Mouse (Mus musculus): ENCODE data around the gene Polr3h. TPM values are rescaled to one million over a fixed set of nuclear protein-coding genes. Genes with fewer than 3 reads are reported as not detected.

Gene Polr3h
- polyA plus RNA-seq, 1 experiment = 12.4 TPM

- TF ChIP-seq CTCF (IDR thresholded peaks at IDR 0.05; ENCODE audit: control insufficient read depth, insufficient read depth, low read length) (no peak), POLR2A (IDR thresholded peaks at IDR 0.05; ENCODE audit: borderline replicate concordance, control insufficient read depth, low read depth, low read length) (no peak)
- Histone ChIP-seq H3K4me3 (replicated peaks; ENCODE audit: control insufficient read depth, low read depth, low read length) (no peak overlapping the region), H3K4me1 (ENCODE audit: control insufficient read depth, insufficient read depth, low read length) (peaks cover 3% of the 10 kb centered on the region), H3K27ac (ENCODE audit: control insufficient read depth, insufficient read depth, low read depth, low read length, poor library complexity) (no peak overlapping the region)
- WGBS = 83% methylated on average over 6 of the region's 6 CpGs
Observed at GRCm38 (mm10) chr15:81886795-81887550, 39.1 kb downstream of the Polr3h start.

GRCm38 (mm10) chr15:81885418-81885934 is 40.6 kb downstream of the Polr3h start:
- H3K4me1 ChIP-seq (ENCODE audit: control insufficient read depth, insufficient read depth, low read length) = peaks cover 3% of the 10 kb centered on the region

GRCm38 (mm10) chr15:81882348-81882747 is 43.7 kb downstream of the Polr3h start:
- H3K27ac ChIP-seq (ENCODE audit: control insufficient read depth, insufficient read depth, low read depth, low read length, poor library complexity) = no peak overlapping the region
- H3K4me1 ChIP-seq (ENCODE audit: control insufficient read depth, insufficient read depth, low read length) = peaks cover 3% of the 10 kb centered on the region
- TF ChIP-seq POLR2A (IDR thresholded peaks at IDR 0.05; ENCODE audit: borderline replicate concordance, control insufficient read depth, low read depth, low read length) (no peak), CTCF (IDR thresholded peaks at IDR 0.05; ENCODE audit: control insufficient read depth, insufficient read depth, low read length) (no peak)
- H3K4me3 ChIP-seq (replicated peaks; ENCODE audit: control insufficient read depth, low read depth, low read length) = no peak overlapping the region
- 92% methylated on average over 3 of the region's 3 CpGs for WGBS

More at GRCm38 (mm10) chr15:81885418-81885934, 40.6 kb downstream of the Polr3h start:
- 88% methylated on average over 3 of the region's 3 CpGs for WGBS
- TF ChIP-seq CTCF (IDR thresholded peaks at IDR 0.05; ENCODE audit: control insufficient read depth, insufficient read depth, low read length) (no peak), POLR2A (IDR thresholded peaks at IDR 0.05; ENCODE audit: borderline replicate concordance, control insufficient read depth, low read depth, low read length) (no peak)
- no peak overlapping the region for H3K27ac ChIP-seq (ENCODE audit: control insufficient read depth, insufficient read depth, low read depth, low read length, poor library complexity)
- H3K4me3 ChIP-seq (replicated peaks; ENCODE audit: control insufficient read depth, low read depth, low read length) = no peak overlapping the region

GRCm38 (mm10) chr15:81879531-81880401 is 46.3 kb downstream of the Polr3h start:
- no peak overlapping the region for H3K4me3 ChIP-seq (replicated peaks; ENCODE audit: control insufficient read depth, low read depth, low read length)
- no peak for TF ChIP-seq POLR2A (IDR thresholded peaks at IDR 0.05; ENCODE audit: borderline replicate concordance, control insufficient read depth, low read depth, low read length)
- TF ChIP-seq CTCF (IDR thresholded peaks at IDR 0.05; ENCODE audit: control insufficient read depth, insufficient read depth, low read length) = no peak
- WGBS = 85% methylated on average over 5 of the region's 5 CpGs
- H3K4me1 ChIP-seq (ENCODE audit: control insufficient read depth, insufficient read depth, low read length) = peaks cover 3% of the 10 kb centered on the region
- no peak overlapping the region for H3K27ac ChIP-seq (ENCODE audit: control insufficient read depth, insufficient read depth, low read depth, low read length, poor library complexity)

- WGBS = under 1% methylated on average over 53 of the region's 53 CpGs
- H3K27ac ChIP-seq (ENCODE audit: control insufficient read depth, insufficient read depth, low read depth, low read length, poor library complexity) = peak within 1 kb of the TSS; percentile 89
- H3K4me3 ChIP-seq (replicated peaks; ENCODE audit: control insufficient read depth, low read depth, low read length) = peak within 1 kb of the TSS; percentile 85
- TF ChIP-seq POLR2A (IDR thresholded peaks at IDR 0.05; ENCODE audit: borderline replicate concordance, control insufficient read depth, low read depth, low read length) (peak; percentile 40; the same call in 1 of the 2 replicates), CTCF (IDR thresholded peaks at IDR 0.05; ENCODE audit: control insufficient read depth, insufficient read depth, low read length) (no peak)
- no peaks in the 10 kb centered on the region; the same call in 1 of the 2 replicates for H3K4me1 ChIP-seq (ENCODE audit: control insufficient read depth, insufficient read depth, low read length)
Observed at GRCm38 (mm10) chr15:81872262-81873136, 53.5 kb downstream of the Polr3h start, which contains the start of gene Aco2. Aco2 (plus strand) TSS chr15:81872309.

- Histone ChIP-seq H3K4me3 (replicated peaks; ENCODE audit: control insufficient read depth, low read depth, low read length) (peak within 1 kb of the TSS; percentile 85), H3K27ac (ENCODE audit: control insufficient read depth, insufficient read depth, low read depth, low read length, poor library complexity) (peak within 1 kb of the TSS; percentile 89), H3K4me1 (ENCODE audit: control insufficient read depth, insufficient read depth, low read length) (no peaks in the 10 kb centered on the region; the same call in 1 of the 2 replicates)
- no peak for TF ChIP-seq POLR2A (IDR thresholded peaks at IDR 0.05; ENCODE audit: borderline replicate concordance, control insufficient read depth, low read depth, low read length)
- TF ChIP-seq CTCF (IDR thresholded peaks at IDR 0.05; ENCODE audit: control insufficient read depth, insufficient read depth, low read length) = no peak
- WGBS = under 1% methylated on average over 30 of the region's 30 CpGs
Observed at GRCm38 (mm10) chr15:81871604-81872261, 54.3 kb downstream of the Polr3h start, which contains the start of gene Phf5a. Phf5a (minus strand) TSS chr15:81871911.

- WGBS = 81% methylated on average over 5 of the region's 5 CpGs
- Histone ChIP-seq H3K27ac (ENCODE audit: control insufficient read depth, insufficient read depth, low read depth, low read length, poor library complexity) (peak overlapping the region; percentile 30; the same call in 1 of the 2 replicates), H3K4me3 (replicated peaks; ENCODE audit: control insufficient read depth, low read depth, low read length) (no peak overlapping the region), H3K4me1 (ENCODE audit: control insufficient read depth, insufficient read depth, low read length) (no peaks in the 10 kb centered on the region; the same call in 1 of the 2 replicates)
- no peak for TF ChIP-seq CTCF (IDR thresholded peaks at IDR 0.05; ENCODE audit: control insufficient read depth, insufficient read depth, low read length)
Observed at GRCm38 (mm10) chr15:81869985-81870384, 56.1 kb downstream of the Polr3h start.
